Mouse (Mus musculus) kidney, adult 2 months (tissue): ENCODE results near the gene Nat10.
A peak's percentile ranks its signal among the peaks of the same experiment; 100 is the strongest.

ENCODE experiments used
- CTCF ChIP-seq: fragments of 200-500 bp; conservative IDR thresholded peaks from 2 replicates; pipeline ENCODE4 v1.5.1; 2011; ENCODE audit warnings: low read depth, mild to moderate bottlenecking, control low read depth, low read length, moderate library complexity, mixed read lengths; ENCODE audit not compliant: insufficient read depth, insufficient read length
- POLR2A ChIP-seq: fragments of 200-500 bp; IDR thresholded peaks from one replicate; pipeline ENCODE4 v1.6.1; 2011; ENCODE audit warnings: low read depth, low read length, control low read depth

- TF ChIP-seq CTCF: 0 out of 2 replicates have a peak, but pooled peaks have one; percentile 22
- TF ChIP-seq POLR2A: no peak
Measured at GRCm38 (mm10) chr2:103706226-103706625, 54.8 kb downstream of the Nat10 start.
